Mouse (Mus musculus): Measurements from ENCODE around the gene Kdm4a. TPM values are rescaled to one million over a fixed set of nuclear protein-coding genes. Genes with fewer than 3 reads are reported as not detected.

Gene Kdm4a
- polyA plus RNA-seq, 1 experiment from 2014 or later, result 58.1 TPM

DNA sequence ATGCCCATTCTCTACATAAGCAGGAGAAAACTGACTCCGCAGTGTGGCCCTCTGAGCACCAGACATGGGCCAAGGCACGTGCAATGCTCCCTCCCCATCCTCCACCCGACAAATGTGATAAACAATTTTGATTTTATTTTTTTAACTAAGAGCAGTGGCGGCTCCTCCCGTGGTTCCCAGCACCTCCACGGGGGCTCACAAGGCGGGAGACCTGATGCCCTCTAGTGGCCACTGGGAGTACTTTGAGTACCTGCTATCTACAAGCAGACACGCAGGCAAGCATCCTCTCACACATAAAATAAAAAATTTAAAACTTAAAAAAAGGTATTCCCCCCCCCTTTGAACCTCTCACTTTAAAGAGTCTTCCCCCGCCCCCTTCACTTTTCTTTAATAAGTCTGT lies 8.8 kb downstream of the Kdm4a start:
- no peak overlapping the region for H3K27ac ChIP-seq (ENCODE audit: low read depth, low read length)
- ATAC-seq (ENCODE audit: low FRiP score), result no peak
- DNase-seq (ENCODE audit: low spot score, missing footprints), result no peak
- H3K4me2 ChIP-seq, result no peak overlapping the region
- 84% methylated on average over 9 of the region's 9 CpGs for WGBS
- no peak overlapping the region for H3K4me3 ChIP-seq (ENCODE audit: low read depth, low read length)
- H3K27me3 ChIP-seq (ENCODE audit: control insufficient read depth, insufficient read depth, low read length), result no peaks in the 10 kb centered on the region
- no peak overlapping the region for H3K9ac ChIP-seq (ENCODE audit: low read length)
- H3K36me3 ChIP-seq (ENCODE audit: control insufficient read depth, insufficient read depth, low read length), result peaks cover 66% of the 10 kb centered on the region
- no peaks in the 10 kb centered on the region for H3K4me1 ChIP-seq (ENCODE audit: control insufficient read depth, insufficient read depth, low read length)
- no peaks in the 10 kb centered on the region for H3K9me3 ChIP-seq (ENCODE audit: control insufficient read depth, low read length)

GRCm38 (mm10) chr4:118162123-118162522 lies 17.7 kb downstream of the Kdm4a start:
- H3K9ac ChIP-seq (ENCODE audit: low read length), result no peak overlapping the region
- no peak overlapping the region for H3K4me2 ChIP-seq
- no peaks in the 10 kb centered on the region for H3K4me1 ChIP-seq (ENCODE audit: control insufficient read depth, insufficient read depth, low read length)
- no peaks in the 10 kb centered on the region for H3K9me3 ChIP-seq (ENCODE audit: control insufficient read depth, low read length)
- ATAC-seq (ENCODE audit: low FRiP score) (no peak), DNase-seq (ENCODE audit: low spot score, missing footprints) (no peak)
- H3K4me3 ChIP-seq (ENCODE audit: low read depth, low read length), result no peak overlapping the region
- WGBS, result 94% methylated on average over 12 of the region's 12 CpGs
- peaks cover 82% of the 10 kb centered on the region for H3K36me3 ChIP-seq (ENCODE audit: control insufficient read depth, insufficient read depth, low read length)
- no peaks in the 10 kb centered on the region for H3K27me3 ChIP-seq (ENCODE audit: control insufficient read depth, insufficient read depth, low read length)
- no peak overlapping the region for H3K27ac ChIP-seq (ENCODE audit: low read depth, low read length)

DNA sequence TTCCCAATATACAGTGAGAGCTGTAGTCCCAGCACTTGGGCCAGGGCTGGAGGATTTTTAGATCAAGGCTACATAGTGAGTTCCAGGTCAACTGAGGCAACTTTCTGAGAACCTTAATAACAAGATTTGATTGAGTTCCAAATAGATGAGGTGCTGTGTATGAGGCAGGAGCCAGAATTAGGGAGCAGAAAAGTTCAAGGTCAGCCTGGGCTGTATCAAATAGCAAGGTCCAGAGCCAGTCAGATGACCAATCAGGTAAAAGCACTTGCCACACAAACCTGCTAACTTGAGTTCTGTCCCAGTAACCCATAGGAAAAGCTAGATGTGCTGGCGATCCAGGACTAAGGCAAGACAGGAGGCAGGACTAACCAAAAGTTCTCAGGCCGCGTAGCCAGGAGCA lies 22.2 kb downstream of the Kdm4a start:
- Histone ChIP-seq H3K4me1 (ENCODE audit: control insufficient read depth, insufficient read depth, low read length) (no peaks in the 10 kb centered on the region), H3K9ac (ENCODE audit: low read length) (no peak overlapping the region), H3K9me3 (ENCODE audit: control insufficient read depth, low read length) (no peaks in the 10 kb centered on the region), H3K36me3 (ENCODE audit: control insufficient read depth, insufficient read depth, low read length) (peaks cover 68% of the 10 kb centered on the region), H3K27ac (ENCODE audit: low read depth, low read length) (no peak overlapping the region), H3K4me3 (ENCODE audit: low read depth, low read length) (no peak overlapping the region), H3K27me3 (ENCODE audit: control insufficient read depth, insufficient read depth, low read length) (no peaks in the 10 kb centered on the region), H3K4me2 (no peak overlapping the region)
- WGBS, result 95% methylated on average over 3 of the region's 3 CpGs
- ATAC-seq (ENCODE audit: low FRiP score), result no peak
- DNase-seq (ENCODE audit: low spot score, missing footprints), result no peak

DNA sequence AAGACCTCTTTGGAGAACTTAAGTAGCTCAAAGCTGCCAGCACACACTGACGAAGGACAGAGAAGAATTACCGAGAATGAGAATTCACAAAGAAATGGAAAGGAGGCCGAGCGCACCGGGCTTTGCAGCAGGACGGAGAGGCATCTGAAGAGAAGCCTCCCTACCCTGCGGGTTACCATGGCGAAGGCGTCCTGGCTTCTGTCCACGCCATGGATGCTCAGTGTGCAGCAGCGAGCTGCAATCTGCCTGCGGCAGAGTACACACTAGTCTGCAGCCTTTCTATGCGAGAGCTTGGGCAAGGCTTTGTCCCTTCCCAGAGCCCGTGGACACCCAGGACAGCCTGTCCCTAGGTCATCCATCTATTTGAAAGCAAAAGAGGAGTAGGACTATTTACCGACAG lies 23.3 kb downstream of the Kdm4a start:
- Histone ChIP-seq H3K4me2 (no peak overlapping the region), H3K4me1 (ENCODE audit: control insufficient read depth, insufficient read depth, low read length) (no peaks in the 10 kb centered on the region), H3K4me3 (ENCODE audit: low read depth, low read length) (no peak overlapping the region), H3K27me3 (ENCODE audit: control insufficient read depth, insufficient read depth, low read length) (no peaks in the 10 kb centered on the region), H3K9me3 (ENCODE audit: control insufficient read depth, low read length) (no peaks in the 10 kb centered on the region), H3K9ac (ENCODE audit: low read length) (no peak overlapping the region), H3K27ac (ENCODE audit: low read depth, low read length) (no peak overlapping the region), H3K36me3 (ENCODE audit: control insufficient read depth, insufficient read depth, low read length) (peaks cover 62% of the 10 kb centered on the region)
- DNase-seq (ENCODE audit: low spot score, missing footprints) (no peak), ATAC-seq (ENCODE audit: low FRiP score) (no peak)
- WGBS, result 90% methylated on average over 15 of the region's 15 CpGs

- H3K4me3 ChIP-seq (ENCODE audit: low read depth, low read length), result no peak overlapping the region
These were observed 25.0 kb downstream of the Kdm4a start for GRCm38 (mm10) chr4:118154889-118155288.

GRCm38 (mm10) chr4:118152020-118152785 lies 27.6 kb downstream of the Kdm4a start:
- DNase-seq (ENCODE audit: low spot score, missing footprints), result no peak
- H3K27me3 ChIP-seq (ENCODE audit: control insufficient read depth, insufficient read depth, low read length), result no peaks in the 10 kb centered on the region
- 92% methylated on average over 17 of the region's 17 CpGs for WGBS
- no peak overlapping the region for H3K4me3 ChIP-seq (ENCODE audit: low read depth, low read length)
- H3K4me1 ChIP-seq (ENCODE audit: control insufficient read depth, insufficient read depth, low read length), result no peaks in the 10 kb centered on the region
- ATAC-seq (ENCODE audit: low FRiP score), result no peak
- H3K9me3 ChIP-seq (ENCODE audit: control insufficient read depth, low read length), result no peaks in the 10 kb centered on the region
- H3K9ac ChIP-seq (ENCODE audit: low read length), result no peak overlapping the region
- H3K36me3 ChIP-seq (ENCODE audit: control insufficient read depth, insufficient read depth, low read length), result peaks cover 46% of the 10 kb centered on the region
- H3K4me2 ChIP-seq, result no peak overlapping the region
- H3K27ac ChIP-seq (ENCODE audit: low read depth, low read length), result no peak overlapping the region

More at GRCm38 (mm10) chr4:118154889-118155288, 25.0 kb downstream of the Kdm4a start:
- H3K27ac ChIP-seq (ENCODE audit: low read depth, low read length), result no peak overlapping the region
- no peaks in the 10 kb centered on the region for H3K27me3 ChIP-seq (ENCODE audit: control insufficient read depth, insufficient read depth, low read length)
- no peaks in the 10 kb centered on the region for H3K4me1 ChIP-seq (ENCODE audit: control insufficient read depth, insufficient read depth, low read length)
- 95% methylated on average over 5 of the region's 5 CpGs for WGBS
- H3K9ac ChIP-seq (ENCODE audit: low read length), result no peak overlapping the region
- H3K36me3 ChIP-seq (ENCODE audit: control insufficient read depth, insufficient read depth, low read length), result peaks cover 51% of the 10 kb centered on the region
- no peaks in the 10 kb centered on the region for H3K9me3 ChIP-seq (ENCODE audit: control insufficient read depth, low read length)
- ATAC-seq (ENCODE audit: low FRiP score), result no peak
- no peak for DNase-seq (ENCODE audit: low spot score, missing footprints)
- H3K4me2 ChIP-seq, result no peak overlapping the region

- Histone ChIP-seq H3K4me1 (ENCODE audit: control insufficient read depth, insufficient read depth, low read length) (no peaks in the 10 kb centered on the region), H3K27me3 (ENCODE audit: control insufficient read depth, insufficient read depth, low read length) (no peaks in the 10 kb centered on the region), H3K9me3 (ENCODE audit: control insufficient read depth, low read length) (no peaks in the 10 kb centered on the region), H3K4me2 (no peak overlapping the region), H3K36me3 (ENCODE audit: control insufficient read depth, insufficient read depth, low read length) (peaks cover 56% of the 10 kb centered on the region), H3K9ac (ENCODE audit: low read length) (no peak overlapping the region), H3K27ac (ENCODE audit: low read depth, low read length) (no peak overlapping the region), H3K4me3 (ENCODE audit: low read depth, low read length) (no peak overlapping the region)
- WGBS, result 97% methylated on average over 7 of the region's 7 CpGs
- DNase-seq (ENCODE audit: low spot score, missing footprints) (no peak), ATAC-seq (ENCODE audit: low FRiP score) (no peak)
These were observed 29.0 kb downstream of the Kdm4a start for GRCm38 (mm10) chr4:118150804-118151203.

DNA sequence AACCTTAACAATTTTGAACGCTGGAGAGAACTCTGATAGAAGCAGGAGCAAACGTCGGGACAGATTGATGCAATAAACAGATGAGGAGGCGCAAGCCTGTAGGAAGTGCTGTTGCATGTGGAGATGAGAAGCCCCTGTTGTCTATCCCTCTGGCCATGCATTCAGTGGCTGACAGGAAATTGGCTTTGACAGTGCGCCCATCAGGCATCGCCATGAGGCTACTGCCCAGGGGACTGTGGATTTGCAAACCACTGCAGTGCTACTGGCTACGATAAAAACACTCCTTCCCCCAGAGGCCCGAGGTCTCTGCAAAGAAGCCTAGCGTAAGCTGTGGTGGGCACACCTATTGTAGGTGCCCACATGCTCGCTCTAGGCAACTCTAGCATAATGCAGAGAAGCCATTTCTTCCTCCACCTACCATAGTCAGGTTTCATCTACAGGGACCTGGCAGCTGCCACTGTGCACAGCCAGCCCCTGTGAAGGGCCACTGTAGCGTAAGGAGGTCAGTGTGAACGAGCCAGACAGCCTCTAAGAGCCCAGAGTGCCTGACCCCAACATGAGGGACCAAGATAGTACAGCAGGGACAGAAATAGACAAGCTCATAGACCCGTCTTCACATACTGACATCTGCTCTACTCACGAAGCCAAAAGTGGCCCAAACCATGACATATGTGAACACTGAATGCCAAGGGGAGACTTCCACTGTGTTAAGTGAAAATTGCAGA lies 29.7 kb downstream of the Kdm4a start:
- WGBS, result 90% methylated on average over 14 of the region's 14 CpGs
- ATAC-seq (ENCODE audit: low FRiP score), result no peak
- Histone ChIP-seq H3K4me2 (no peak overlapping the region), H3K9ac (ENCODE audit: low read length) (no peak overlapping the region), H3K36me3 (ENCODE audit: control insufficient read depth, insufficient read depth, low read length) (peaks cover 60% of the 10 kb centered on the region), H3K4me1 (ENCODE audit: control insufficient read depth, insufficient read depth, low read length) (no peaks in the 10 kb centered on the region), H3K4me3 (ENCODE audit: low read depth, low read length) (no peak overlapping the region), H3K9me3 (ENCODE audit: control insufficient read depth, low read length) (no peaks in the 10 kb centered on the region), H3K27me3 (ENCODE audit: control insufficient read depth, insufficient read depth, low read length) (no peaks in the 10 kb centered on the region), H3K27ac (ENCODE audit: low read depth, low read length) (no peak overlapping the region)
- no peak for DNase-seq (ENCODE audit: low spot score, missing footprints)

- H3K27me3 ChIP-seq (ENCODE audit: control insufficient read depth, insufficient read depth, low read length), result no peaks in the 10 kb centered on the region
- H3K36me3 ChIP-seq (ENCODE audit: control insufficient read depth, insufficient read depth, low read length), result peaks cover 56% of the 10 kb centered on the region
- WGBS, result 86% methylated on average over 10 of the region's 10 CpGs
- H3K9me3 ChIP-seq (ENCODE audit: control insufficient read depth, low read length), result no peaks in the 10 kb centered on the region
- ATAC-seq (ENCODE audit: low FRiP score), result no peak
- no peak overlapping the region for H3K4me2 ChIP-seq
- no peak overlapping the region for H3K27ac ChIP-seq (ENCODE audit: low read depth, low read length)
- DNase-seq (ENCODE audit: low spot score, missing footprints), result no peak
- no peak overlapping the region for H3K9ac ChIP-seq (ENCODE audit: low read length)
- no peak overlapping the region for H3K4me3 ChIP-seq (ENCODE audit: low read depth, low read length)
- no peaks in the 10 kb centered on the region for H3K4me1 ChIP-seq (ENCODE audit: control insufficient read depth, insufficient read depth, low read length)
These were observed 30.7 kb downstream of the Kdm4a start for GRCm38 (mm10) chr4:118149055-118149576.

Data from midbrain, embryonic 11.5 days (tissue).